Mouse (Mus musculus) liver, adult 2 months (tissue): ENCODE measurements around the gene Cbx5.

Experiments
- CTCF ChIP-seq: fragments of 200-500 bp; IDR thresholded peaks from 2 replicates; pipeline ENCODE4 v1.5.1; 2011; ENCODE audit warnings: low read depth, low read length, control low read depth
- POLR2A ChIP-seq: fragments of 200-500 bp; IDR thresholded peaks from 2 replicates; pipeline ENCODE4 v1.6.1; 2011; ENCODE audit warnings: low read length, control low read depth; ENCODE audit not compliant: insufficient read depth; ENCODE audit errors: extremely low read depth

DNA sequence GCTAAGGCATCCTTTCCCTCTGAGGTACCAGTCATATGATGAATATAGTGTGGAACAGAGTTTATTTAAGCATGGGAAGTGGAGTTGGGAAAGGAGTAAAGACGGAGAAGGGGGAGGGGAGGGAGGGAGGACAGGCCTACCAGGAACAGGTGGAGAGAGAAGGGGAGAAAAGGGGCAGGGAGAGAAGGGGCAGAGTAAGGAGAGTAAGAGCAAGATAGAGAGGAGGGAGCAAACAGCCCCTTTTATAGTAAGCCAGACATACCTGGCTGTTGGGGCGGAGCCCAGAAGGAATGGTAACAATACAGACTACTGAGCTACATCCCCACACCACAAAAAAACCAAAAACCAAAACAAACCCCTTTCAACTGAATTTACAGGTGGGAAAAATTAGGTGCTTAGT is 23.6 kb downstream of the Cbx5 start:
- no peak for TF ChIP-seq POLR2A
- TF ChIP-seq CTCF = no peak
